Mouse (Mus musculus): ENCODE data around the gene Zfp646. TPM values are rescaled to one million over a fixed set of nuclear protein-coding genes. Genes with fewer than 3 reads are reported as not detected.

Gene Zfp646
- polyA plus RNA-seq, 1 experiment from 2014 or later: 4.9 TPM

DNA sequence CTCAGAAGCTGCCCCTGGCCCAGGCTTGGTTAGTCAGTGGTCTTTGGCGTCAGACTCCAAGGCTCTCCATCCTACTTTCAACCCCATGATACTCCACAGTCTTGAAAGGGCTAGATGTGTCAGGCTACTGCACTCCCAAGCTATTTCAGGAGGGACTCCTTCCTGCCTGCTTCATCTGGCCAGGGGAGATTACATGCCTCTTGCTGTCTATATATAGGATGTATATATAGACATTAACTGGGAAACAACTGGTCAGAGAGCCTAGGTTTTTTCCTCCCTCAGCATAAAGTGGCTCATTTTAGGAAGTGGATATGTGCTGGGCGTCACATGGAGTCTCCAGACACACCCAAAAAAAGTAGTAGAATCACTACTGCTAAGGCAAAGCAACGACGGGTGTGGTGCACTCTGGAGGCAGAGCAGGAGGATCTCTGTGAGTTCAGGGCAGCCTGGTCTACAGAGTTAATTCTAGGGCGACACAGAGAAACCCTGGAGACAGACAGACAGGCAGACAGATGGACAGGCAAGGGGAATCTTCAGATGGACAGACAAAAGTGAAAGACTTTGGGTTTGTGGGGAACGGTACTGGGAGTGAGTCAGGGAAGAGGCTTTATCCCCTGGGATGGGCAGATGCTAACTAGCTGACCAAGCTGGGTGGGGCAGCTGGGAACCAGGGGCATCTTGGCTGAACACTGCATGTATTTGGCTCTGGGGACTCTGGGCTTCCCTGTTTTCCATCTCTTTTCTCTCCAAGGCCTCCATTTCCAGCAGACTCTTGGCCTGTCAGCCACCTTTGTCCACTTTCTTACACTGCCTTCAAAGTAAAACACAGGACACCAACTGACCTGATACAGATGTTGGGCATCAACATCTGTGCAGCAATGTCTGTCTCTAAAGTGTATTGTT is 25.8 kb upstream of the Zfp646 start:
- H3K4me3 ChIP-seq (ENCODE audit: low read depth, low read length): no peak overlapping the region
- no peaks in the 10 kb centered on the region; the same call in 1 of the 2 replicates for H3K36me3 ChIP-seq (ENCODE audit: control insufficient read depth, insufficient read depth)
- no peaks in the 10 kb centered on the region for H3K9me3 ChIP-seq (replicated peaks; ENCODE audit: control insufficient read depth, low read length)
- no peaks in the 10 kb centered on the region for H3K27me3 ChIP-seq (ENCODE audit: control insufficient read depth, insufficient read depth, low read depth, low read length)
- WGBS (ENCODE audit: insufficient replicate concordance): 31% methylated on average over 6 of the region's 6 CpGs
- no peak overlapping the region for H3K9ac ChIP-seq (ENCODE audit: low read depth, low read length)
- peaks cover 4% of the 10 kb centered on the region for H3K4me1 ChIP-seq (ENCODE audit: control insufficient read depth, low read depth, low read length)
- peak; percentile 48 for ATAC-seq (ENCODE audit: low read depth)
- no peak overlapping the region for H3K4me2 ChIP-seq (ENCODE audit: low read depth, low read length)
- H3K27ac ChIP-seq (ENCODE audit: low read length): no peak overlapping the region; the same call in 1 of the 2 replicates

DNA sequence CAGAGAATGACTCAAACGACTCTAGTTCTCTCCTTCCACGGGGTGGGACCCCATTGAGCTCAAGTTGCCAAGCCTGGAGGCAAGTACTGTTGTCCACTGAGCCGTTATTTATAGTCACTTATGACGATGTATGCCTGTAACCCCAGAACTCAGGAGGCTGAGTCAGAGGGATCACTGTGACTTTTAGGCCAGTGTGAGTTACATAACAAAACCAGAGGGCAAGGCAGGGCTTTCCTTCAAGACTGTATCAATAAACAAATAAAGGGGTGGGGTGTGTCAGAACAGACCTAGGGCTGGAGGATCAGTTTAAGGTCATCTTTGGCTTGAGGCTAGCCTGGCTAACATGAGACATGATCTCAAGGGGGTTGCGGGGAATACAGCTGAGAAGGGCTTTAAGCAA is 25.1 kb upstream of the Zfp646 start:
- no peaks in the 10 kb centered on the region for H3K9me3 ChIP-seq (replicated peaks; ENCODE audit: control insufficient read depth, low read length)
- H3K4me2 ChIP-seq (ENCODE audit: low read depth, low read length): no peak overlapping the region
- no peak for ATAC-seq (ENCODE audit: low read depth)
- no peak overlapping the region for H3K9ac ChIP-seq (ENCODE audit: low read depth, low read length)
- H3K27ac ChIP-seq (ENCODE audit: low read length): no peak overlapping the region
- WGBS (ENCODE audit: insufficient replicate concordance): 60% methylated on average over 5 of the region's 5 CpGs
- no peaks in the 10 kb centered on the region; the same call in 1 of the 2 replicates for H3K36me3 ChIP-seq (ENCODE audit: control insufficient read depth, insufficient read depth)
- H3K4me1 ChIP-seq (ENCODE audit: control insufficient read depth, low read depth, low read length): peaks cover 4% of the 10 kb centered on the region
- H3K27me3 ChIP-seq (ENCODE audit: control insufficient read depth, insufficient read depth, low read depth, low read length): no peaks in the 10 kb centered on the region
- no peak overlapping the region for H3K4me3 ChIP-seq (ENCODE audit: low read depth, low read length)

DNA sequence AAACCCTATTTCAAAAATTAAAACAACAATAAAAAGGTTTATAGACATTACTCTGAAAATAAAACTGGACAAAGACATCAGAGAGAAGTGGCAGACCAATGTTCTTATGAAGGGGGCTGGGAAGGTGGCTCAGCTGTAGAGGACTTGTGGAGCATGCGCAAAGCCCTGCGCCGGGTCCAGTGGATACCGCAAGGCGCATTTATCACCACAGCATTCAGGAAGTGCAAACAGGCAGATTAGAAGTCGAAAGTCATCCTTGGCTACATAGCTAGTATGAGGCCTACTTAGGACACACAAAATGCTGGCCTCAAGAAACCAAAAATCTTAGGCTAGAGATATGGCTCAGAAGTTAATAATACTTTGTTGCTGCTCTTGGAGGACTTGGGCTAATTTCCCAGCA is 17.8 kb upstream of the Zfp646 start:
- 25% methylated on average over 6 of the region's 6 CpGs for WGBS (ENCODE audit: insufficient replicate concordance)
- no peaks in the 10 kb centered on the region for H3K9me3 ChIP-seq (replicated peaks; ENCODE audit: control insufficient read depth, low read length)
- no peaks in the 10 kb centered on the region for H3K27me3 ChIP-seq (ENCODE audit: control insufficient read depth, insufficient read depth, low read depth, low read length)
- no peaks in the 10 kb centered on the region; the same call in 1 of the 2 replicates for H3K4me1 ChIP-seq (ENCODE audit: control insufficient read depth, low read depth, low read length)
- H3K4me2 ChIP-seq (ENCODE audit: low read depth, low read length): no peak overlapping the region
- ATAC-seq (ENCODE audit: low read depth): no peak; the same call in 1 of the 2 replicates
- no peak overlapping the region for H3K27ac ChIP-seq (ENCODE audit: low read length)
- no peak overlapping the region for H3K4me3 ChIP-seq (ENCODE audit: low read depth, low read length)
- H3K36me3 ChIP-seq (ENCODE audit: control insufficient read depth, insufficient read depth): no peaks in the 10 kb centered on the region
- no peak overlapping the region for H3K9ac ChIP-seq (ENCODE audit: low read depth, low read length)

DNA sequence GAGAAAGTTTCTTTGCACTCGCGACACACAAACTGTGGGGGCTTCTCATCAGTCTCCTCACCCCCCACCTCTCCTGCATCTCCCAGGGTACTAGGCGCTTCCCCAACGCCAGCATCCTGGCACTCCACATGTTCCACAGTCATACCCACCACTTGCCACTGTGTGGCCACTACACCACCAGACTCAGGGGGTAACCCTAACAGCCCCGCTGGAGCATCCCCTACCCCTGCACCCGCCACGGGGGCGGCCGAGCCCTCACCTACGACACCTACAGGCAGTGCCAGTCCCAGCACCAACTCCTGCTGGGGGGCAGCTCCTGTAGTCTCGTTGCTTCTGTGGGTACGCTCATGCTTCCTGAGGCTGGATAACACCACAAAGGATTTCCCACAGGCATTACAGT is 9.6 kb upstream of the Zfp646 start:
- 84% methylated on average over 12 of the region's 12 CpGs for WGBS (ENCODE audit: insufficient replicate concordance)
- no peaks in the 10 kb centered on the region for H3K27me3 ChIP-seq (ENCODE audit: control insufficient read depth, insufficient read depth, low read depth, low read length)
- H3K9me3 ChIP-seq (replicated peaks; ENCODE audit: control insufficient read depth, low read length): no peaks in the 10 kb centered on the region
- H3K4me3 ChIP-seq (ENCODE audit: low read depth, low read length): no peak overlapping the region
- H3K36me3 ChIP-seq (ENCODE audit: control insufficient read depth, insufficient read depth): peaks cover 22% of the 10 kb centered on the region
- ATAC-seq (ENCODE audit: low read depth): no peak
- no peak overlapping the region for H3K9ac ChIP-seq (ENCODE audit: low read depth, low read length)
- H3K27ac ChIP-seq (ENCODE audit: low read length): no peak overlapping the region
- H3K4me2 ChIP-seq (ENCODE audit: low read depth, low read length): no peak overlapping the region
- H3K4me1 ChIP-seq (ENCODE audit: control insufficient read depth, low read depth, low read length): peaks cover 6% of the 10 kb centered on the region

DNA sequence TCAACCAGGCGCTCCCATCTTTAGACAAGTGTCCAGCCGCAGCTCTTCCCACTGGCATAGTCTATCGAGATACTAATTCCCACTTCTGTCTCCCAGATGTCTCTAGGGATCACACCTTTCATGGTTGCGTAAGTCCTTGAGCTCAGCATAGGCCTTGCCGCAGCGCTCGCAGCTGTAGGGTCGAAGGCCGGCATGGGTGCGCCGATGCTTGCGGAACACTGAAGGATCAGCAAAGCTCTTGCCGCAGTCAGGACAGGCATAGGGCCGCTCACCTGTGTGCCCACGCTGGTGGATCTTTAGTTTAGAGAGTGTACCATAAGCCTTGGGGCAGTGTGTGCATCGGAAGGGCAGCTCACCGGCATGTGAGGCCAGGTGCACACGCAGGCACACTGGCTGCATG is 8.4 kb upstream of the Zfp646 start:
- no peak for ATAC-seq (ENCODE audit: low read depth)
- Histone ChIP-seq H3K4me1 (ENCODE audit: control insufficient read depth, low read depth, low read length) (peaks cover 9% of the 10 kb centered on the region), H3K36me3 (ENCODE audit: control insufficient read depth, insufficient read depth) (peaks cover 22% of the 10 kb centered on the region), H3K27me3 (ENCODE audit: control insufficient read depth, insufficient read depth, low read depth, low read length) (no peaks in the 10 kb centered on the region), H3K9me3 (replicated peaks; ENCODE audit: control insufficient read depth, low read length) (no peaks in the 10 kb centered on the region), H3K9ac (ENCODE audit: low read depth, low read length) (no peak overlapping the region), H3K27ac (ENCODE audit: low read length) (no peak overlapping the region), H3K4me2 (ENCODE audit: low read depth, low read length) (no peak overlapping the region), H3K4me3 (ENCODE audit: low read depth, low read length) (no peak overlapping the region)
- 91% methylated on average over 18 of the region's 18 CpGs for WGBS (ENCODE audit: insufficient replicate concordance)

DNA sequence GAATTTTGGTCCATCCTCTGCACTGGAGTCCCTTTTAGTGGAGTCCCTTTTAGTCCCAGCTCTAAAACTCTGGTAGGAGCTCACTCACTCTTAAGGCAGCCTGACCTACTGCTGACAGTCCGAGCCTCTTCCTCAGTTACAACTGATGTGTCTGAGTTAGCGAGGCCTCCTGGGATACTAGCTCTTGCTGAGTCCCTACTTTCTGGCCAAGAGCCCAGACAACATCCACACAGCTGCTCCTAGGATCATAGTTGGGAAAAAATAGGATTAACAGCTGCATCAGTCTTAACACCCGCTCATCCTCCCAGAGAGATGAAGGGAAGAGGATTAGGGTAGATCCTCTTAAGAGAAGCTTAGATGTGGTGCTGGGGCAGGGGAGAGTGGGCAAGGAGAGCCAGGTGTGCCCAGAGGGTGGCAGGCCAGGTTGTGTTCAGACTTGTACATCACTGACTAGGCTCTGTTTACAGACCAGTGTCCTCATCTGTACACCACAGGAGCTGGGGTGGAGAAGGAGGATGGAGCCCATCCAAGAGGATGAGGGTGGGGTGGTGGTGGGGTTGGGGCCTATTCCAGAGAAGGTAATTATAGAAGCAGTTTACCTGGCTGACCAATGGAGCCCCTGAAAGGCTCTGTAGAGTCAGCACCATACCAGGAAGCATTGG is 6.7 kb upstream of the Zfp646 start:
- Histone ChIP-seq H3K36me3 (ENCODE audit: control insufficient read depth, insufficient read depth) (peaks cover 22% of the 10 kb centered on the region), H3K9ac (ENCODE audit: low read depth, low read length) (no peak overlapping the region)

DNA sequence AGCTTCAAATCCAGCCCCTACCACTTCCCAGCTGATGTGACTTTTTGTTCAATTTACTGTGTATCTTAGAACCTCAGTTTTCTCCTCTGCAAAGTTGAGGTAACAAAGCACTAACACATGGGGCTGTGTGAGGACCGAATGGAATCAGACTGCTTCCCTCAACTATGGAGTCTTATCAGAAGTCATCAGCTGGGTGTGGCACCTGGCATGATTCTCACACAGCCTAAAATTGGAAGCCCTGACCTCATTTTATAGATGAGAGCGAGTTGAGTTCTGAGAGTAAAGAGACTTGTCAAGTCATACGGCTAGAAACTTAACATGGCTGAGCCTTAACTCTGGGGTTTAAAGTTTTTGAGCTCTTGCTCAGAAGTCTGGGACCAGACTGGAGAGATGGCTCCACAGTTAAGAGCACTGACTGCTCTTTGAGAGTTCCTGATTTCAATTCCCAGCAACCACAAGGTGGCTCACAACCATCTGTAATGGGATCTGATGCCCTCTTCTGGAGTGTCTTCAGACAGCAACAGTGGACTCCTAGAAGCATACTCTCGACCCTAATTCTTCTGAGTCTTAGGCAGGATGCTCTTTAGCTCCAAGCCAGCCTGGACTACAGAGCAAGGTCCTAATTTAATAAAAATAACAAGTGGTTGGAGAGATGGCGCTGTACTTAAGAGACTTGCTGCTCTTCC is 5.7 kb upstream of the Zfp646 start:
- Histone ChIP-seq H3K9me3 (replicated peaks; ENCODE audit: control insufficient read depth, low read length) (no peaks in the 10 kb centered on the region), H3K27ac (ENCODE audit: low read length) (no peak overlapping the region), H3K4me1 (ENCODE audit: control insufficient read depth, low read depth, low read length) (peaks cover 25% of the 10 kb centered on the region), H3K9ac (ENCODE audit: low read depth, low read length) (no peak overlapping the region), H3K4me2 (ENCODE audit: low read depth, low read length) (no peak overlapping the region), H3K27me3 (ENCODE audit: control insufficient read depth, insufficient read depth, low read depth, low read length) (no peaks in the 10 kb centered on the region), H3K36me3 (ENCODE audit: control insufficient read depth, insufficient read depth) (peaks cover 22% of the 10 kb centered on the region), H3K4me3 (ENCODE audit: low read depth, low read length) (no peak overlapping the region)
- WGBS (ENCODE audit: insufficient replicate concordance): 47% methylated on average over 5 of the region's 5 CpGs
- ATAC-seq (ENCODE audit: low read depth): no peak

More for the DNA sequence above, 6.7 kb upstream of the Zfp646 start:
- H3K4me1 ChIP-seq (ENCODE audit: control insufficient read depth, low read depth, low read length): peaks cover 16% of the 10 kb centered on the region
- H3K9me3 ChIP-seq (replicated peaks; ENCODE audit: control insufficient read depth, low read length): no peaks in the 10 kb centered on the region
- WGBS (ENCODE audit: insufficient replicate concordance): 85% methylated on average over 3 of the region's 3 CpGs
- H3K27ac ChIP-seq (ENCODE audit: low read length): no peak overlapping the region
- H3K27me3 ChIP-seq (ENCODE audit: control insufficient read depth, insufficient read depth, low read depth, low read length): no peaks in the 10 kb centered on the region
- H3K4me3 ChIP-seq (ENCODE audit: low read depth, low read length): no peak overlapping the region
- ATAC-seq (ENCODE audit: low read depth): 0 out of 2 replicates have a peak, but pooled peaks have one; percentile 11
- H3K4me2 ChIP-seq (ENCODE audit: low read depth, low read length): no peak overlapping the region

DNA sequence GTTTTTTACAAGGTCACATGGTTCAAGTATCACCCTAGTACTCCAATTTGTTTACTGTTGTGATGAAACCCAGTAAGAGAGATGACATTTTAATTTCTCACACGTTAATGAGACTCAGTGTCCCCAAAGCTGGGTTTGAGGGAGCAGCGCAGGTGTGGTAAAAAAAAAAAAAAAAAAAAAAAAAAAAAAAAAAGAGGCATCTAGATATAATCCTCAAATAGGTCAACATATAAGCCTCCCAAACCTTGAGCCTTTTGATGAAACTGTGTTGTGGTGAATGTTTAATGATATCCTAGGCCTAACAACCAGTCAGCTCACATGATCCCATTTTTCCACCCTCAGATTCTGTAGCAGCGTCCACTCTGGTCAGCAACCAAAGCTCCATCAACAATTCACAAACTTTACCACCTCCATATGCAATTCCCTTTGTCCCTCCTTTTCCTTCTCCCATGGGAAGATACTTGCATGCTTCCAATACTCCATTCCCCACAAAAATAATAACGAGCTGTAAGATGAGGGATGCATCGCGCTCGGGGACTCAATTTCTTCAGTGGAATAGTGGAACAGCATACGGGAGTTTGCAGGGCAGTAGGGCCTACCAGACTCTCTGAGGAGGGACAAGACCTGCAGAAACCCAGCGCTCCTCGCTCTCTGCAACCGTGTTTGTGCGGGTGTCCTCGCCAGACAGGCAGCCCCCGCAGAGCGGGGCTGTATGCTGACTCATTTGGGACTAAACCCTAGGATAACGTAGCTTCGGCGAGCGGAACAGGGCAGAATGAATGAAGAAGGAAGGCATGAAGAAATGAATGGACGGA is 1.0 kb upstream of the Zfp646 start:
- 3% methylated on average over 20 of the region's 20 CpGs for WGBS (ENCODE audit: insufficient replicate concordance)
- peaks cover 28% of the 10 kb centered on the region for H3K4me1 ChIP-seq (ENCODE audit: control insufficient read depth, low read depth, low read length)
- no peak; the same call in 1 of the 2 replicates for ATAC-seq (ENCODE audit: low read depth)

More for the DNA sequence above, 1.0 kb upstream of the Zfp646 start:
- Histone ChIP-seq H3K9ac (ENCODE audit: low read depth, low read length) (peak overlapping the region; percentile 96), H3K4me2 (ENCODE audit: low read depth, low read length) (peak overlapping the region; percentile 88), H3K4me3 (ENCODE audit: low read depth, low read length) (peak overlapping the region; percentile 92), H3K36me3 (ENCODE audit: control insufficient read depth, insufficient read depth) (peaks cover 19% of the 10 kb centered on the region), H3K27me3 (ENCODE audit: control insufficient read depth, insufficient read depth, low read depth, low read length) (no peaks in the 10 kb centered on the region), H3K9me3 (replicated peaks; ENCODE audit: control insufficient read depth, low read length) (peaks cover 16% of the 10 kb centered on the region), H3K27ac (ENCODE audit: low read length) (peak overlapping the region; percentile 96)

Data from liver, embryonic 16.5 days (tissue).